Mouse (Mus musculus): Measurements from ENCODE around the gene Syce1. TPM values are rescaled to one million over a fixed set of nuclear protein-coding genes. Genes with fewer than 3 reads are reported as not detected.

Syce1 gene
- polyA plus RNA-seq (2012; rRNA removed), result 0.12 and 0.24 TPM in 2 replicates

DNA sequence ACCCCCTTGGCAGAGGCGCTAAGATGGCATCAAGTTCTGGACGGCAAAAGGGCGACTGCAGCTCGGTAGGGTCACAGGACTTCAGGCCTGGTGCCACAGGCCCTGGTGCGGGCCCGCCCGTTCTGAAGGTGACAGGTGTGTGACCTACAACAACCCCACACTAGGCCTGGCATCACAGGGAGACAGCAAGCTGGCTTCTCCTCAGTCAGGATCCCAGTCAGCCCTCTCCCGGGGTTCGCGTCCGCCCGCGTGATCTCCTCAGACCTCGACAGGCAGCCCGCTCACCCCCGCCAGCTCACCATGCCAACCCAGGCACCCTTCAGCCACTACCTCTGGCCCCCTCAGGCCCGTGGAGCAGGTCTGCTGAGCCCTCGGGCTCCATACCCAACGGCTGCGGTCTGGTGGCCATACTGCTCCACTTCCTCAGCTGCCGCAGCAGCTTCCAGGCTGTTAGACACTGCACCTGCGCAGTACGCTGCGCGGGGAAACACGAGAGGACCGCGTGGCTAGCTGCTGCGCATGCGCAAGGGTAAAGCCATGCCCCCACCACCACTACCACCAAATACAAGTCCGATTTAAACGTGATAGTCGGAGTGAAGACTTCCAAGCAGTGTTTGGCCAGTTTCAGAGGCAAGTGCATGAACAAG lies at the start of gene Syce1:
Syce1 (minus strand) TSS at position 447 of the 647 bp plus-strand sequence.

GRCm38 (mm10) chr7:140834968-140835757 lies 47.5 kb upstream of the Syce1 start, which contains the start of gene Urah:
Gene Urah, plus strand, starts transcription at chr7:140835018.

DNA sequence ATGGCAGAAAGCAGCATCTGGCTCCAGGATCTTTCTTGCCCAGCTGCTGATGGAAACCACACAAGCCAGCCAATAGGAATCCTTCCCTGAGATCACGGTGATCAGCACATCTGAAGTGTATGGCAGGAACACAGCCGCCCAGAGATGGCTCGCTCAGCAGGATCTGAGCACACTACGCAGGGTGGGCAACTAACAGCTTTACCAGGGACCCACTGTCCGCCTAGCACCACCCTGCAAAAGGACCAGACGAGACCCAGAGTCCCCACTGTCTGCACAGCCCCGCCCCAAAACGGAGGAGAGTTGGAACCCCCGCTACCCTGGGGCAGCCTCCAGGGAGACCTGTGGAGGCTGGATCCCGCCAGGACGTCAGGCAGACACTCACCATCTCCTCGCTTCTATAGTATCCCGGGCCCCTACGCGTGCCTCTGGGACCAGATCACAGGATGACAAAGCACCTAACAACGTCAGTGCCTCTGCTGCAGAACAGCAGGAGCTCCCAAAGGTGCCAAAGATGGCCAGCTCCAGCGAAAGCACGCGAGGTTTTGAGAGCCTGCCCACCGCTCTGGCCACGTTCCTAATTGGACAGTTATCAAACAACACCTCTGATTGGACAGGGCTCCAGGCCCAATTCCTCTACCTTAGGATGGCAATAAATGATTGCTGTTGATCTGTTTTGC lies 34.1 kb upstream of the Syce1 start, which contains the start of gene Zfp941:
Zfp941 (minus strand) TSS at position 526 of the 677 bp plus-strand sequence.

DNA sequence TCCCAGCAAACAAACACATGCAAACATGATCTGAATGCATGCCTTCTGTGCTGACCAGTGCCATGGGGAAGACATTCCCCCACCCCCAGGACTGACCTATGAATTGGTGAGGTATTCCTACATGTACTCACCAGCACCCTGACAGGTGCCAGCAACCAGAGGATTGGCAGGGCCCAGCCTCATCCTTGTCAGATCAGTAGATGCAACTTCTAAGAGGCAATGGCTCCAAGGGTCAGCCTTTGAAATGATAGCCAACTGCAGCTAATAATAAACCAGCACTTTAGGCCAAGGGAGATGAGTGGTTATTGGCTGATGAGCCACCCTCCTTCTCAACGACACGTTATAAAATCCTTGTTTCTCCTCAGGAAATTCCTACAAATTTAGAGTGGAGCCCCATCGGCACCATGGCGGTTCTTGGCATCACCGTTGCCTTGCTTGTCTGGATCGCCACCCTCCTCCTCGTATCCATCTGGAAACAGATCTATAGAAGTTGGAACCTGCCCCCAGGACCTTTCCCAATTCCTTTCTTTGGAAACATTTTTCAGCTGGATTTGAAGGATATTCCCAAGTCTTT lies 24.1 kb downstream of the Syce1 start, which contains the start of gene Cyp2e1:
Cyp2e1 (plus strand) TSS at position 293 of the 574 bp plus-strand sequence.

Other genes starting within 250 kb of the Syce1 start
- not detected in 2 replicates for gene Olfr538, start 220.0 kb downstream of the Syce1 start, polyA plus RNA-seq (2012; rRNA removed)
- not detected in 2 replicates for gene Olfr46, start 186.6 kb downstream of the Syce1 start, polyA plus RNA-seq (2012; rRNA removed)
- gene Olfr61, start 158.9 kb downstream of the Syce1 start, polyA plus RNA-seq (2012; rRNA removed), result not detected in 2 replicates
- not detected in 2 replicates for gene Olfr53, start 141.4 kb downstream of the Syce1 start, polyA plus RNA-seq (2012; rRNA removed)
- under 0.01 TPM in 2 replicates for gene Olfr539, start 127.9 kb downstream of the Syce1 start, polyA plus RNA-seq (2012; rRNA removed)
- not detected in 2 replicates for gene Olfr45, start 105.9 kb downstream of the Syce1 start, polyA plus RNA-seq (2012; rRNA removed)
- gene Olfr541, start 90.6 kb downstream of the Syce1 start, polyA plus RNA-seq (2012; rRNA removed), result not detected in 2 replicates
- not detected in 2 replicates for gene Cyp2e1, start 24.1 kb downstream of the Syce1 start, polyA plus RNA-seq (2012; rRNA removed)
- gene Zfp941, start 34.3 kb upstream of the Syce1 start, polyA plus RNA-seq (2012; rRNA removed), result 2.4 and 4.2 TPM in 2 replicates
- 0.32 and 0.51 TPM in 2 replicates for gene Urah, start 47.2 kb upstream of the Syce1 start, polyA plus RNA-seq (2012; rRNA removed)
- not detected in 2 replicates for gene Scgb1c1, start 57.7 kb upstream of the Syce1 start, polyA plus RNA-seq (2012; rRNA removed)
- gene Odf3, start 60.0 kb upstream of the Syce1 start, polyA plus RNA-seq (2012; rRNA removed), result not detected in 2 replicates
- 0.08 and 0.14 TPM in 2 replicates for gene Gm45785, start 68.5 kb upstream of the Syce1 start, polyA plus RNA-seq (2012; rRNA removed)
- gene Ric8a, start 69.1 kb upstream of the Syce1 start, polyA plus RNA-seq (2012; rRNA removed), result 61.0 and 61.6 TPM in 2 replicates
- 21.6 and 24.4 TPM in 2 replicates for gene Bet1l, start 69.7 kb upstream of the Syce1 start, polyA plus RNA-seq (2012; rRNA removed)
- gene Psmd13, start 94.1 kb upstream of the Syce1 start, polyA plus RNA-seq (2012; rRNA removed), result 167 and 206 TPM in 2 replicates
- gene Sirt3, start 94.5 kb upstream of the Syce1 start, polyA plus RNA-seq (2012; rRNA removed), result 22.4 and 26.1 TPM in 2 replicates
- 0.50 and 1.3 TPM in 2 replicates for gene Cox8b, start 112.6 kb upstream of the Syce1 start, polyA plus RNA-seq (2012; rRNA removed)
- 0.17 and 0.53 TPM in 2 replicates for gene Nlrp6, start 133.1 kb upstream of the Syce1 start, polyA plus RNA-seq (2012; rRNA removed)
- 15.3 and 24.6 TPM in 2 replicates for gene Pgghg, start 153.5 kb upstream of the Syce1 start, polyA plus RNA-seq (2012; rRNA removed)
- gene Ifitm5, start 162.4 kb upstream of the Syce1 start, polyA plus RNA-seq (2012; rRNA removed), result 0.88 and 2.0 TPM in 2 replicates
- not detected in 2 replicates for gene Gm45717, start 168.1 kb upstream of the Syce1 start, polyA plus RNA-seq (2012; rRNA removed)
- gene Ifitm2, start 168.1 kb upstream of the Syce1 start, polyA plus RNA-seq (2012; rRNA removed), result 87.0 and 380 TPM in 2 replicates
- 12.4 and 30.5 TPM in 2 replicates for gene Ifitm1, start 179.4 kb upstream of the Syce1 start, polyA plus RNA-seq (2012; rRNA removed)
- gene Ifitm3, start 222.9 kb upstream of the Syce1 start, polyA plus RNA-seq (2012; rRNA removed), result 5.5 and 20.2 TPM in 2 replicates
- gene Ifitm6, start 230.1 kb upstream of the Syce1 start, polyA plus RNA-seq (2012; rRNA removed), result 0.35 and 0.38 TPM in 2 replicates
- gene Gm17387, start 241.3 kb upstream of the Syce1 start, polyA plus RNA-seq (2012; rRNA removed), result not detected in 2 replicates

Data from central nervous system, embryonic 11.5 days (tissue).